Mouse (Mus musculus): Measurements from ENCODE around the gene Dpt. TPM values are rescaled to one million over a fixed set of nuclear protein-coding genes. Genes with fewer than 3 reads are reported as not detected.

Dpt gene
- total and polyA plus RNA-seq, 3 experiments: not detected

- no peak for TF ChIP-seq UBTF (IDR thresholded peaks at IDR 0.05; ENCODE audit: low read depth, low read length)
- no peak for TF ChIP-seq ZKSCAN1 (IDR thresholded peaks at IDR 0.05; ENCODE audit: borderline replicate concordance, low read depth, low read length)
- no peak for TF ChIP-seq CHD1 (IDR thresholded peaks at IDR 0.05; ENCODE audit: low read depth, low read length)
- no peak for TF ChIP-seq USF2 (conservative IDR thresholded peaks at IDR 0.05; ENCODE audit: low read depth, low read length)
- no peak for TF ChIP-seq EP300 (IDR thresholded peaks at IDR 0.05; ENCODE audit: low read length)
- no peak for TF ChIP-seq ELF1 (IDR thresholded peaks at IDR 0.05; ENCODE audit: low read depth, low read length)
- no peak for TF ChIP-seq ETS1 (conservative IDR thresholded peaks at IDR 0.05; ENCODE audit: low read depth, low read length)
- TF ChIP-seq SIN3A (IDR thresholded peaks at IDR 0.05; ENCODE audit: low read length): no peak
- TF ChIP-seq E2F4 (IDR thresholded peaks at IDR 0.05; ENCODE audit: insufficient replicate concordance, low read depth, low read length): no peak
- TF ChIP-seq NELFE (IDR thresholded peaks at IDR 0.05; ENCODE audit: low read depth, low read length): no peak
- TF ChIP-seq USF1 (IDR thresholded peaks at IDR 0.05; ENCODE audit: low read depth, low read length): no peak
- Histone ChIP-seq H3K27ac (ENCODE audit: insufficient read depth, low read depth) (no peak overlapping the region), H3K4me3 (replicated peaks in 1 of 3; ENCODE audit: low read depth in 2 of 3, low read length in 2 of 3, poor library complexity in 1 of 3) (no peak overlapping the region), H3K9ac (ENCODE audit: insufficient read depth, low read depth) (no peak overlapping the region), H3K4me1 (ENCODE audit: control insufficient read depth in 1 of 2, insufficient read depth in 2 of 2) (peaks cover 7 to 21% of the 10 kb centered on the region in 2 experiments), H3K4me2 (ENCODE audit: insufficient read depth, low read depth, poor library complexity, severe bottlenecking) (no peak overlapping the region), H3K27me3 (replicated peaks) (no peaks in the 10 kb centered on the region), H3K36me3 (replicated peaks in 1 of 2; ENCODE audit: control insufficient read depth in 1 of 2, insufficient read depth in 1 of 2, low read length in 1 of 2) (no peaks in the 10 kb centered on the region), H3K9me3 (replicated peaks; ENCODE audit: low read length) (no peaks in the 10 kb centered on the region), H3K79me2 (replicated peaks; ENCODE audit: control insufficient read depth, extremely low read depth, insufficient read depth, poor library complexity, severe bottlenecking) (no peaks in the 10 kb centered on the region)
- no peak for DNase-seq (ENCODE audit: extremely low read depth)
- in situ Hi-C loops (cut with MboI; ENCODE audit: low pct_ligation_motif_present, low pct_unique_long_range_greater_than_20kb, low sequenced_read_pairs) (no loop called here), dilution Hi-C loops (cut with MboI; ENCODE audit: extremely low pct_ligation_motif_present, extremely low pct_unique_long_range_greater_than_20kb, low sequenced_read_pairs) (no loop called here)
Measured at GRCm38 (mm10) chr1:164811296-164811695, 14.9 kb downstream of the Dpt start.

- TF ChIP-seq PAX5 (IDR thresholded peaks at IDR 0.05; ENCODE audit: low read length) (no peak), ELF1 (IDR thresholded peaks at IDR 0.05; ENCODE audit: low read depth, low read length) (no peak), NRF1 (IDR thresholded peaks at IDR 0.05; ENCODE audit: low read depth, low read length) (no peak), SMC3 (IDR thresholded peaks at IDR 0.05; ENCODE audit: low read depth, low read length) (no peak), POLR2A (IDR thresholded peaks at IDR 0.05; ENCODE audit: low read depth, low read length) (no peak), E2F4 (IDR thresholded peaks at IDR 0.05; ENCODE audit: insufficient replicate concordance, low read depth, low read length) (no peak), KAT2A (IDR thresholded peaks at IDR 0.05; ENCODE audit: insufficient replicate concordance, low read length) (no peak), RAD21 (IDR thresholded peaks at IDR 0.05; ENCODE audit: low read depth, low read length) (no peak)
- in situ Hi-C loops (cut with MboI; ENCODE audit: low pct_ligation_motif_present, low pct_unique_long_range_greater_than_20kb, low sequenced_read_pairs): no loop called here
- dilution Hi-C loops (cut with MboI; ENCODE audit: extremely low pct_ligation_motif_present, extremely low pct_unique_long_range_greater_than_20kb, low sequenced_read_pairs): no loop called here
- peak; percentile 21 for DNase-seq (ENCODE audit: extremely low read depth)
- peaks cover 7 to 21% of the 10 kb centered on the region in 2 experiments for H3K4me1 ChIP-seq (ENCODE audit: control insufficient read depth in 1 of 2, insufficient read depth in 2 of 2)
- no peak overlapping the region for H3K4me3 ChIP-seq (replicated peaks in 1 of 3; ENCODE audit: low read depth in 2 of 3, low read length in 2 of 3, poor library complexity in 1 of 3)
- H3K9ac ChIP-seq (ENCODE audit: insufficient read depth, low read depth): no peak overlapping the region
- H3K9me3 ChIP-seq (replicated peaks; ENCODE audit: low read length): no peaks in the 10 kb centered on the region
- no peak overlapping the region for H3K27ac ChIP-seq (ENCODE audit: insufficient read depth, low read depth)
- H3K79me2 ChIP-seq (replicated peaks; ENCODE audit: control insufficient read depth, extremely low read depth, insufficient read depth, poor library complexity, severe bottlenecking): no peaks in the 10 kb centered on the region
- H3K4me2 ChIP-seq (ENCODE audit: insufficient read depth, low read depth, poor library complexity, severe bottlenecking): no peak overlapping the region
- H3K27me3 ChIP-seq (replicated peaks): no peaks in the 10 kb centered on the region
- no peaks in the 10 kb centered on the region for H3K36me3 ChIP-seq (replicated peaks in 1 of 2; ENCODE audit: control insufficient read depth in 1 of 2, insufficient read depth in 1 of 2, low read length in 1 of 2)
Measured at GRCm38 (mm10) chr1:164814243-164814642, 17.8 kb downstream of the Dpt start.

All from CH12.LX (cell line).